Mouse (Mus musculus): ENCODE results near the gene Cdyl.

DNA sequence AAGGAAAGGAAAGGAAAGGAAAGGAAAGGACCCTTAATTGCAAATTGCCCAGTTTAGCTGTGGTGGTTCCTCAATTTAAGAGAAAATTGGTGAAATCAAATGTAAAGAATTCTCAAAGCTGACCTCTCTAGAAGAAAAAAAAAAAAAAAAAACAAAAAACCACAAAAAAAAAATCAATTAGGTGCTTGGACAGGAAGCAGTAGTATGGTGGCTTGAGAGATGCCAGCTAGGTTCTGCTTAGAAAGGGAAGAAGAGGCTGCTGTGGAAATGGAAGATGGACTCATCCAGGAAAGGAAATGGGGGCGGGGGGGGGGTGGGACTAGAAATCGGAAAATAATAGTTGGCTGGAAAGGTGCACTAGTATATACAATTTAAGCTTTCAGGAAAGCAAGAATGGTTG lies 77.9 kb downstream of the Cdyl start:
- TF ChIP-seq CTCF (IDR thresholded peaks at IDR 0.05; ENCODE audit: low read depth) = no peak
- no peak for TF ChIP-seq EP300 (IDR thresholded peaks at IDR 0.05; ENCODE audit: low read depth)
